Mouse (Mus musculus) Patski (cell line): ENCODE data around the gene 7530416G11Rik. TPM values are rescaled to one million over a fixed set of nuclear protein-coding genes. Genes with fewer than 3 reads are reported as not detected.

Source experiments
- ATAC-seq: fragments of 100-300 bp; one replicate; pipeline ENCODE4 v1.8.0; 2021
- CTCF ChIA-PET: fragments of 350-600 bp; sonication (Branson Sonifier 250); formaldehyde crosslinking; loops from one replicate; lab custom pipeline; 2022; ENCODE audit warnings: inconsistent platforms; lab: Charles Lee
- POLR2A ChIA-PET: fragments of 350-600 bp; sonication (Branson Sonifier 250); formaldehyde crosslinking; loops from one replicate; lab custom pipeline; 2022; ENCODE audit warnings: antibody characterized with exemption, inconsistent platforms; lab: Charles Lee
- DNase-seq: peaks from one replicate; pipeline ENCODE4 v3.0.0-alpha.2; 2011; ENCODE audit warnings: low read depth, low spot score
- H3K27me3 ChIP-seq: fragments of 371-371 bp; one replicate; pipeline ENCODE4 v1.5.1; 2021
- CTCF ChIP-seq: fragments of 100-300 bp; IDR thresholded peaks from one replicate; pipeline ENCODE4 v1.5.1; 2021
- in situ Hi-C: fragments of 300-500 bp; cut with MboI; formaldehyde crosslinking; loops from 3 replicates; pipeline ENCODE4 v1.11.1; 2018; ENCODE audit warnings: low pct_unique_long_range_greater_than_20kb, mixed read lengths
- polyA plus RNA-seq: library from polyadenylated mRNA; unstranded; gene quantifications from one replicate; pipeline ENCODE4 v1.2.3, GENCODE M21; 2021

Gene 7530416G11Rik
- polyA plus RNA-seq, 1 experiment from 2014 or later = not detected

GRCm38 (mm10) chr15:85488900-85489299 lies 14.1 kb downstream of the 7530416G11Rik start:
- in situ Hi-C loops = no loop called here
- CTCF ChIA-PET = no interaction called here
- no peak for TF ChIP-seq CTCF
- DNase-seq = no peak
- POLR2A ChIA-PET = interaction anchor here (0.6 kb wide), 1 partner anchor 63 kb away, joined by 3 read pairs; no protein-coding TSS in a partner anchor
- no peaks in the 10 kb centered on the region for H3K27me3 ChIP-seq
- no peak for ATAC-seq

- ChIA-PET CTCF (interaction anchor here (1.5 to 4.4 kb wide), 3 partner anchors 9 to 229 kb away, joined by 3 to 26 read pairs (median 4); partner anchors contain the start of gene Wnt7b), POLR2A (interaction anchor here (1.1 to 1.6 kb wide), 2 partner anchors 76 to 102 kb away, joined by 4 to 6 read pairs; partner anchors contain the start of gene Wnt7b)
- H3K27me3 ChIP-seq = no peaks in the 10 kb centered on the region
- ATAC-seq = no peak
- TF ChIP-seq CTCF = no peak
- in situ Hi-C loops = no loop called here
- DNase-seq = no peak
Measured at GRCm38 (mm10) chr15:85480630-85481029, 22.4 kb downstream of the 7530416G11Rik start.

GRCm38 (mm10) chr15:85479919-85480318 lies 23.1 kb downstream of the 7530416G11Rik start:
- no peak for TF ChIP-seq CTCF
- DNase-seq = no peak
- no peak for ATAC-seq
- no peaks in the 10 kb centered on the region for H3K27me3 ChIP-seq
- CTCF ChIA-PET = interaction anchor here (0.8 to 4.4 kb wide), 4 partner anchors 10 to 213 kb away, joined by 3 to 26 read pairs (median 3); partner anchors contain the start of gene Wnt7b
- in situ Hi-C loops = loop anchor here (5.0 kb wide), 2 partner anchors 102 to 158 kb away; partner anchors contain the start of gene Wnt7b
- POLR2A ChIA-PET = interaction anchor here (1.1 to 1.6 kb wide), 2 partner anchors 77 to 103 kb away, joined by 4 to 6 read pairs; partner anchors contain the start of gene Wnt7b

- TF ChIP-seq CTCF = no peak
- ATAC-seq = peak; percentile 2
- ChIA-PET CTCF (interaction anchor here (0.8 to 4.4 kb wide), 5 partner anchors 11 to 212 kb away, joined by 3 to 26 read pairs (median 3); partner anchors contain the start of gene Wnt7b), POLR2A (interaction anchor here (1.1 to 1.6 kb wide), 2 partner anchors 77 to 103 kb away, joined by 4 to 6 read pairs; partner anchors contain the start of gene Wnt7b)
- DNase-seq = peak; percentile 43
- no peaks in the 10 kb centered on the region for H3K27me3 ChIP-seq
- in situ Hi-C loops = loop anchor here (5.0 kb wide), 2 partner anchors 103 to 157 kb away; partner anchors contain the start of gene Wnt7b
Measured at GRCm38 (mm10) chr15:85479365-85479764, 23.7 kb downstream of the 7530416G11Rik start.

GRCm38 (mm10) chr15:85477584-85477983 lies 25.4 kb downstream of the 7530416G11Rik start:
- in situ Hi-C loops = loop anchor here (5.0 kb wide), 2 partner anchors 105 to 155 kb away; partner anchors contain the start of gene Wnt7b
- ATAC-seq = no peak
- H3K27me3 ChIP-seq = no peaks in the 10 kb centered on the region
- TF ChIP-seq CTCF = peak; percentile 93
- peak; percentile 15 for DNase-seq
- CTCF ChIA-PET = interaction anchor here (0.7 to 4.4 kb wide), 6 partner anchors 9 to 211 kb away, joined by 3 to 26 read pairs (median 4); partner anchors contain the start of gene Wnt7b
- POLR2A ChIA-PET = interaction anchor here (1.2 kb wide), 1 partner anchor 104 kb away, joined by 9 read pairs; no protein-coding TSS in a partner anchor

- no peak for TF ChIP-seq CTCF
- DNase-seq (no peak), ATAC-seq (no peak)
- POLR2A ChIA-PET = no interaction called here
- H3K27me3 ChIP-seq = no peaks in the 10 kb centered on the region
- CTCF ChIA-PET = interaction anchor here (1.2 kb wide), 1 partner anchor 104 kb away, joined by 3 read pairs; no protein-coding TSS in a partner anchor
- in situ Hi-C loops = loop anchor here (5.0 kb wide), 2 partner anchors 108 to 152 kb away; partner anchors contain the start of gene Wnt7b
Measured at GRCm38 (mm10) chr15:85474697-85475096, 28.3 kb downstream of the 7530416G11Rik start.

GRCm38 (mm10) chr15:85469401-85469800 lies 33.6 kb downstream of the 7530416G11Rik start:
- H3K27me3 ChIP-seq = no peaks in the 10 kb centered on the region
- in situ Hi-C loops = no loop called here
- no peak for TF ChIP-seq CTCF
- CTCF ChIA-PET = no interaction called here
- DNase-seq (no peak), ATAC-seq (no peak)
- POLR2A ChIA-PET = interaction anchor here (0.5 kb wide), 1 partner anchor 9 kb away, joined by 4 read pairs; no protein-coding TSS in a partner anchor

GRCm38 (mm10) chr15:85466456-85467067 lies 36.5 kb downstream of the 7530416G11Rik start:
- POLR2A ChIA-PET = no interaction called here
- in situ Hi-C loops = no loop called here
- CTCF ChIA-PET = interaction anchor here (0.8 to 1.5 kb wide), 3 partner anchors 13 to 116 kb away, joined by 3 to 5 read pairs (median 3); partner anchors contain the start of gene Wnt7b
- TF ChIP-seq CTCF = no peak
- DNase-seq (no peak), ATAC-seq (no peak)
- H3K27me3 ChIP-seq = no peaks in the 10 kb centered on the region

- DNase-seq = no peak
- ChIA-PET POLR2A (no interaction called here), CTCF (interaction anchor here (1.6 kb wide), 1 partner anchor 29 kb away, joined by 3 read pairs; no protein-coding TSS in a partner anchor)
- no peaks in the 10 kb centered on the region for H3K27me3 ChIP-seq
- ATAC-seq = no peak
- TF ChIP-seq CTCF = no peak
- in situ Hi-C loops = no loop called here
Measured at GRCm38 (mm10) chr15:85464823-85465565, 38.0 kb downstream of the 7530416G11Rik start.

- ChIA-PET CTCF (interaction anchor here (1.6 kb wide), 1 partner anchor 30 kb away, joined by 3 read pairs; no protein-coding TSS in a partner anchor), POLR2A (no interaction called here)
- no peak for DNase-seq
- TF ChIP-seq CTCF = no peak
- H3K27me3 ChIP-seq = no peaks in the 10 kb centered on the region
- ATAC-seq = no peak
- in situ Hi-C loops = no loop called here
Measured at GRCm38 (mm10) chr15:85464190-85464589, 38.8 kb downstream of the 7530416G11Rik start.
